Mouse (Mus musculus): ENCODE data around the gene Stx1b. TPM values are rescaled to one million over a fixed set of nuclear protein-coding genes. Genes with fewer than 3 reads are reported as not detected.
"Not testable (repeated sequence)": the region's sequence is repeated elsewhere in the genome, so short reads cannot be mapped to it uniquely, and the experiment has no call there.

Stx1b gene
- total RNA-seq, 2 experiments from 2014 or later = 329 to 362 TPM

DNA sequence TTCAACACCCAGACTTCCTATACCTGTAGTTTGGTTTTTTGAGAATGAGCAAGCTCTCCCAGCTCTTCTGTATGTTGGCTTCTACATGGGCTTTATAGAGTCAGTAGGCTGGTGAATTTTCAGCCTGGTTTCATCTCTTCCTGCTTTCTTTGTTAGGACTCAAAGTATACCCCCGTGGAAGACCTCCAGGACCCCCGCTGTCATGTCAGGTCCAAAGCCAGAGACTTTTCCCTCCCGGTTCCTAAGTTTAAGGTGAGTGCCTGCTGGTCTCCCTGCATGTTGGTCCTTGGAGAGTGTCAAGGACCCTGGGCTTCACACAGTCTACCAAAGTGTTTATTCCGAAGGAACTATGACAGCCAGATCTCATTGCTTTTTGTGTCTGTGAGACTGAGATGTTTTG, 46.0 kb downstream of the Stx1b start:
- DNase-seq (ENCODE audit: extremely low spot score in 1 of 2, low spot score in 1 of 2) = no peak

- DNase-seq (ENCODE audit: extremely low spot score in 1 of 2, low spot score in 1 of 2) = peak in 1 of 2 experiments; percentile 41
Observed at GRCm38 (mm10) chr7:127777474-127778266, 46.7 kb downstream of the Stx1b start.

DNA sequence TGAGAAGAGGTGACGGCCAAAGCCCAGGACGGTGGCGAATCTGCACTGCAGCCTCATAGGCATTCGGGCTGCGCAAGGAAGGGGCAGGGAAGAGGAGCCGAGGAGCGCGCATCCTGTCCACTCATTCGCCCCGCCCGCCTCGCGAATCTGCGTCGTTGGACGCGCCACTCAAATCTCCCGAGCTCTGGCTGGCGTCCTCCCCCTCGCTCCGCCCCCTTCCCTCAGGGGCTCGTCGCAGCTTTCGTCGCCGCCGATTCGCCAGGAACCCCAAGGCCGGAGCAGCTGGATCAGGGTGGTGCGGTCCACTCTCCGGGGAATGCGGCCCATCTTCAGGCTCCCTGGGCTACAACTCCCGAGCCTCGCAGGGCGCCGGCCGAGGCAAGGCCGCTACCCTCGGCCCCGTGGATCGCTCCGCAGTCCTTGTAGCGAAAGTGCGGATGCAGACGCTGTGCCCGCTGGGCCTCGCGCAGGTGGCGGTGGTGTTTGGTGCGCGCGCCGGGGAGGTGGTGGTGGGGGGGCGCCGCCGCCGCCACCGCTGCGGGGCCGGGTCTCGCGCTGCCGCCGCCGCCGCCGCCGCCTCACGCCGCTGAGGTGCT, 47.4 kb downstream of the Stx1b start:
- DNase-seq (ENCODE audit: extremely low spot score in 1 of 2, low spot score in 1 of 2) = peak; percentile 90 to 96

DNA sequence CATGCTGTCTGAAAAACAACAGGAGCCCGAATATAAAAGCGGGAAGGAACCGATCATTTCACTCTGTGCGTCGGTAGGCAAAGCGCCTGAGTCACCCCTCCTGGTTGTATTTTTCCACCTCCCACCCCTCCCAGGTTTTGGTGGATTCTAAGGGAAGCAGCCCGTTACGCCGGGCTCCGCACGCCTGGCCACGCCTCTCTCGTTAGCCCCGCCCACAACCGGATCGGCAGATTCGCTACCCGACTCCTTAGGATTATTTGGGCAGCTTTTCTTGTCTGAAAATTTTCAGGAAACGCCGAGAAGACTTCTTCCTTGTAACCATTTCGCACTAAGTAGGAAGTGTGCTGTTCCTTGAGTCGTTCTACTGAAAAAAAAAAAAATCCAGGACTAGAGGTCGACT, 47.9 kb downstream of the Stx1b start, which contains the start of gene Setd1a:
Gene Setd1a, plus strand, starts transcription at position 245 of the 400 bp plus-strand sequence.
- DNase-seq (ENCODE audit: extremely low spot score in 1 of 2, low spot score in 1 of 2) = peak; percentile 72 to 89

- not testable (repeated sequence) for DNase-seq (ENCODE audit: extremely low spot score in 1 of 2, low spot score in 1 of 2)
Observed at GRCm38 (mm10) chr7:127775837-127776236, 48.5 kb downstream of the Stx1b start.

DNA sequence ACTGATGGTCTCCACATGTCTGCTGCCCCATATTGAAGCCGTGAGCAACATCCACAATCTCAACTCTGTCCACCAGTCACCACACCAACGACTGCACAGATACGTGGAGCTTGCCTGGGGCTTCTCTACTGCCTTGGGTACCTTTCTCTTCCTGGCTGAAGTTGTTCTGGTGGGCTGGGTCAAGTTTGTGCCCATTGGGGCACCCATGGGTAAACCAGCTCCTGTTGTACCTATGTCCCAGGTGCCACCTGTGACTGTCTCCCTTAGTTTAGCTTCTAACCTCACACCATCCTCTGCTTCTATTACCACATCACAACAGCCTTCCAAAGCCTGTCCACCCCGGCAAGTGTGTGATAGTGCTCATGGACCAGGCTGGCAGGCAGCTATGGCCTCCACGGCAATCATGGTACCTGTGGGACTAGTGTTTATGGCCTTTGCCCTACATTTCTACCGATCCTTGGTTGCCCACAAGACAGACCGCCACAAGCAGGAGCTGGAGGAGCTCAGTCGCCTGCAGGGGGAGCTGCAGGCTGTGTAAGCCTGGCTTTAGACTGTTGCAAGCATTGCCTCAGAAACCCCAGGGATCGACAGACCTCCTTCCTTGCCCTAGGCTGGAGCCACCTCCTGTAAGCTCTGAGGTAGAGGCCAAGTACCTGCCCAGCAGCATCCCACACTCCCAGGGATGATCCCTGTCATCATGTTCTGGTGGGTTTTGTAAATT, 50.5 kb downstream of the Stx1b start:
- DNase-seq (ENCODE audit: extremely low spot score in 1 of 2, low spot score in 1 of 2) = peak in 1 of 2 experiments; percentile 60

GRCm38 (mm10) chr7:127772557-127772956, 51.8 kb downstream of the Stx1b start:
- DNase-seq (ENCODE audit: extremely low spot score in 1 of 2, low spot score in 1 of 2) = no peak

DNA sequence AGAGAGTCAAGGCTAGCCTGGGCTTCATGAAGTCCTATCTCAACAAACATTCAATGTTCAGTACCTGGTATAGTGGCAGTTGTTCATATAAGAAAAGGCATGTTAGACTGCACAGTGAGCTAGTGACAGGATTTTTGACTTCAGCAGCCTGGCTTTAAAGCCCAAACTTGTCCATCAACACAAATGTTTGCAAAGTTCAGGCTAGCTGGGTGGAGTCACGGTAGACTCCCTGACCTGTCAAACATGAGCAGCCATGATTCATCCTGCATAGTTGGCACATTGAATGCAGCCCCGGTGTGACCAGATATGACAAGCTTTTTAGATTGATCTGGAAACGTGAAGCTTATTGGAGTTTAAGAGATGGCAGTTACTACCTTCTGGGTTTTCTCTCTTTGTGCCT, 52.3 kb downstream of the Stx1b start:
- DNase-seq (ENCODE audit: extremely low spot score in 1 of 2, low spot score in 1 of 2) = no peak

- DNase-seq (ENCODE audit: extremely low spot score in 1 of 2, low spot score in 1 of 2) = peak in 1 of 2 experiments; percentile 26
Observed at GRCm38 (mm10) chr7:127771262-127771661, 53.1 kb downstream of the Stx1b start.

GRCm38 (mm10) chr7:127770039-127770905, 54.1 kb downstream of the Stx1b start:
- no peak for DNase-seq (ENCODE audit: extremely low spot score in 1 of 2, low spot score in 1 of 2)

DNA sequence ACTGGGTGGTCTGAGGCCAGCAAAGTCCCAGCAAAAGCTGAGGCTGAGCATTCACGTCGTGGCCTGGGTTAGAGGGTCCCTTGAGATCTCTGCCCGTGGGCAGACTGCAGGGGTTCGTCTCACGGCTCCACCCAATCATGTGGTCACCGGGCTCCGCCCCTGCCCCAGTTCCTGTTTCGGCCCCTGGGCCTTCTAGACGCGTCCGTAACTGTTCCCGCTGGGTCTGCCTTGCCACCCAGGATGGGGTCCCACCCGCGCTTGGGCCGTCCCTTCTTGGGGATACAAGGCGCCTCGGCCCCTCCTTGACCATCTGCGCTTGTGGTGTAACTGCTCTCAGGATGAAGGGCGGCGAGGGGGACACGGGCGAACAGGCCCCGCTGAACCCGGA, 54.7 kb downstream of the Stx1b start, which contains the start of gene Orai3:
Gene Orai3, plus strand, starts transcription at position 165 of the 388 bp plus-strand sequence.
- peak; percentile 74 to 80 for DNase-seq (ENCODE audit: extremely low spot score in 1 of 2, low spot score in 1 of 2)

DNA sequence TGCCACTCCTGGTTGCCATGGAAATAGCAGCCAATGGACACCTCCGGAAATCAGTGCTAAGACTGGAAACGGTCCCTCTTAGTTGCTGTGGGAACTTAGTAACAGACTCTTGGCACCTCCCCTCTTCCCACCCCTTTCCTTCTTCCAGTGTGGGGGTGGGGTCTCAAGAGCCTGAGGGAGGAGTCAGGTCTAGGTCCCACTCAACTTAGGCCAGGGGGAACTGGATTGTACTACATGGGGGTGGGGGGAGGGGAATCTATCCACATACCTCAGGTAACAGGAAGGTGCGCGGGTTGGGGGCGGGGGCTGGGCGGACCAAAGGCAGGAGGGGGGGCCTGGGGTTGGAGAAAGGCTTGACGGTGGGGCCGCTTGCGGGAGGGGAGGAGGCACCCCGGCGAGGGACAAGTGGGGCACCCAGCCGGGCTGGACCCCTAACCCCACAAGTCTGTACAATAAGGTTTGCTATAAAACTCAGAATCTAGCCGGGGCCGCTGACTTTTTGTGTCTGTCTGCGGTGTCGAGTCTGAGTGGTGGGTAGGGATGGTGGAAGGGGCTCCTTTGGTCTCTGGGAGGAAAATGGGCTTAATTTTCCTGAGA, 55.3 kb downstream of the Stx1b start:
- DNase-seq (ENCODE audit: extremely low spot score in 1 of 2, low spot score in 1 of 2) = peak; percentile 81 to 95

DNA sequence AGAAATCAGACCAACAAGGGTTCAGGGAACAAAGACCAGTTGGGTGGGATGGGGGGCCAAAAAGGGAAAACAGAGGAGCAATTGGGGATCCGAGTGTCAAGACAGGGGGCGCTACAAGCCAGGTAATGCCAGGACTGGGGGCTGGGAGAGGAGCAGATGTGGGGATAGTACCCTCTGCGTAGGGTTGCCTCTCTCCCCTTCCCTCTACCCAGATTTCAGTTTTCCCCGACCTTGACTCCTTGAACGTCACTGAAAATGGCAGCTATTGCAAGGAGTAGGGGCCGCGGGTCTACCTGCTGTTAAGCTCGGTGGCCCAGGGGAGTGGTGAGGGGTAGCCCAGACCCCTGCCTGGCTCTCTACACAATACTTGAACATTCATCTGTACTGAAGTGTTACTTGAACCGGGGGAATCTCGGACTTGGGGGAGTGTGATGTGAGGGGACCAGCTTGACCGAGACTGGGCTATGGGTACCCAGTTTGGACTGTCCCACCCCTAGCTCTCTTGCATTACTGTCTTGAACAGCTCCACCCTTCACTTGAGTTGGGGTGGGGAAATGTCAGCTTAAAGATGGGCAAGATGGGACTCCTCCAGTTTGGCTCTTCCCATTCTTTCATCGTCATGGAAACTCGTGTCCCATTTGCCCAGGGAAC, 55.9 kb downstream of the Stx1b start:
- DNase-seq (ENCODE audit: extremely low spot score in 1 of 2, low spot score in 1 of 2) = no peak

DNA sequence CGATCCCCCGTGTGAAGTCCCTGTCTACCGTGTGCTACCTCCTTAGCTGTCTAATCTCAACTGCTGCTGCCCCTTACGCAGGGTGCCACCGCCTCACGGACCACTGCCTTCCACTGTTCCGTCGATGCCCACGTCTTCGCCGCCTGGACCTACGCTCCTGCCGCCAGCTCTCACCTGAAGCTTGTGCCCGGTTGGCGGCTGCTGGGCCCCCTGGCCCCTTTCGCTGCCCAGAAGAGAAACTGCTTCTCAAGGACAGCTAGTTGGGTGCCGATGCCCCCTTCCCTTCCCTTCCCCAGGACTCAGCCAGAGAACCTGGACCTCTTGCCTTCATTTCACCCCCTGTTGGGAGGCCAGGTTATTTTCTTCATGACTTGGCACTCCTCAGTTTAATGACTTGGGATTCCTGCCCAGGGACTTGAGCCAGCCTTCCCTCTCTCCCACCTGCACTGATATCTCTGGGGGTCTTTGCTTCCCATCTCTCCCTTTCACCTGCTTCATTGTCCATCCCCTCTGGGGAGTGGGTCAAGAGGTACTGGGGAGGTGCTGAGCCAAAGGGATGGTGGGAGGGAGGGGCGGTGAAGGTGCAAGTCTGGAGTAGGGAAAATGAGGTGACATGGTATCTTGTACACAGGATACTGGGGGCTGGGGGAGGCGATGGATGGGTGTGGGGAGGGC, 56.5 kb downstream of the Stx1b start:
- no peak for DNase-seq (ENCODE audit: extremely low spot score in 1 of 2, low spot score in 1 of 2)

DNA sequence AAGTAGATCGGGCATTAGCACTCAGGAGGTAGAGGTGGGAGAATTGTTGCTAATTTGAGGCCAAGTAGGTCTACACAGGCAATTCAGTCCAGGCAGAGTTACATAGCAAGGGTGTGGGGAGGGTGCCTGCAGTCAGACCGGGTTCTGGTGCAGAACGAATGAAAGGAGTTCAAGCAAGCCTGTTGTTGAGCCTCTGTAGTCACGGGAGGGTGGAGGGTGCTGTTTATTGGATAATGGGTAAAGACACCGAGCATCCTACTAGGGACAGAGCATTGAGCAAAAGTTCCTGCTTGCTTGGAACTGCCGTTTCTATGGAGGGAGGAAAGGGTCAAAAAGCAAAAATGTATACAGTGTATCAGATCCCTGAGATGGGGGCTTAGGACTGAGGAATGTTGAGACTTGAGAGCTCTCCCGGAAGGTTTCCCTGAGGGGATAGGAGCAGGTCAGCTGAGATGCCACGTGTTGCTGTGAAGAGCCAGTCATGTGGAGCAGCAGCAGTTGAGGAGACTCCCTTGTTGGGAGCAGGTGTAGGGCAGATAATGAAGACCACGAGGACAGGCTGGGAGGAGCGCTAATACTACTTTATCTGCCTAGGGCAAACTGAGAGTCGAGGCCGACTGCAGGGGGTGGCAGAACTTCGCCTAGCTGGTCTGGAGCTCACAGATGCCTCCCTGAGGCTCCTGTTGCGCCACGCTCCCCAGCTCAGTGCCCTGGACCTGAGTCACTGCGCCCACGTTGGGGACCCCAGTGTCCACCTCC, 57.3 kb downstream of the Stx1b start:
- no peak for DNase-seq (ENCODE audit: extremely low spot score in 1 of 2, low spot score in 1 of 2)

GRCm38 (mm10) chr7:127765756-127766155, 58.6 kb downstream of the Stx1b start:
- no peak for DNase-seq (ENCODE audit: extremely low spot score in 1 of 2, low spot score in 1 of 2)

- no peak for DNase-seq (ENCODE audit: extremely low spot score in 1 of 2, low spot score in 1 of 2)
Observed at GRCm38 (mm10) chr7:127763642-127764041, 60.7 kb downstream of the Stx1b start.

GRCm38 (mm10) chr7:127761026-127761425, 63.3 kb downstream of the Stx1b start:
- DNase-seq (ENCODE audit: extremely low spot score in 1 of 2, low spot score in 1 of 2) = peak in 1 of 2 experiments; percentile 69

All from layer of hippocampus, postnatal 25 days (tissue).